Mouse (Mus musculus) hindbrain, embryonic 11.5 days (tissue): Measurements from ENCODE around the gene Gm32742. TPM values are rescaled to one million over a fixed set of nuclear protein-coding genes. Genes with fewer than 3 reads are reported as not detected.

Source experiments
- ATAC-seq: fragments of 200-750 bp; cut with Nextera tagmentation; 2 replicates; pipeline ENCODE4 v1.8.0; 2017; ENCODE audit warnings: mild to moderate bottlenecking, moderate TSS enrichment, moderate library complexity; ENCODE audit not compliant: low FRiP score
- DNase-seq: peaks from one replicate; pipeline ENCODE4 v3.0.0-alpha.2; 2015; ENCODE audit warnings: low spot score
- H3K27ac ChIP-seq: fragments of 300-500 bp; sonication (generic); 2 replicates; pipeline ENCODE4 v1.5.1; 2014; ENCODE audit warnings: mild to moderate bottlenecking, low read depth, low read length
- H3K27me3 ChIP-seq: fragments of 300-500 bp; sonication (generic); 2 replicates; pipeline ENCODE4 v1.6.1; 2014; ENCODE audit warnings: mild to moderate bottlenecking, low read length, moderate library complexity, mixed read lengths; ENCODE audit not compliant: control insufficient read depth, insufficient read depth
- H3K36me3 ChIP-seq: fragments of 300-500 bp; sonication (generic); 2 replicates; pipeline ENCODE4 v1.6.1; 2014; ENCODE audit warnings: mild to moderate bottlenecking, low read length, moderate library complexity, mixed read lengths; ENCODE audit not compliant: control insufficient read depth, insufficient read depth
- H3K4me1 ChIP-seq: fragments of 300-500 bp; sonication (generic); replicated peaks from 2 replicates; pipeline ENCODE4 v1.6.1; 2014; ENCODE audit warnings: low read length, mixed read lengths; ENCODE audit not compliant: control insufficient read depth, insufficient read depth
- H3K4me2 ChIP-seq: fragments of 300-500 bp; sonication (generic); replicated peaks from 2 replicates; pipeline ENCODE4 v1.6.1; 2014; ENCODE audit warnings: mild to moderate bottlenecking, low read depth, low read length
- H3K4me3 ChIP-seq: fragments of 300-500 bp; sonication (generic); 2 replicates; pipeline ENCODE4 v1.5.1; 2014; ENCODE audit warnings: low read depth, low read length
- H3K9ac ChIP-seq: fragments of 300-500 bp; sonication (generic); 2 replicates; pipeline ENCODE4 v1.6.1; 2014; ENCODE audit warnings: low read depth, low read length
- H3K9me3 ChIP-seq: fragments of 300-500 bp; sonication (generic); 2 replicates; pipeline ENCODE4 v1.6.1; 2016; ENCODE audit warnings: low read length; ENCODE audit not compliant: control insufficient read depth
- WGBS: fragments of 180-500 bp; shearing (Covaris S2); extraction: QIAGEN DNeasy Blood & Tissue Kit; methylation state at CpG from one replicate; pipeline ENCODE4 v1.1.7; 2014; 5-methylcytosine and 5-hydroxymethylcytosine counted together
- microRNA counts: library from miRNA; unstranded; fragments of <30 nt; microRNA quantifications from one replicate; lab custom pipeline; 2015
- polyA plus RNA-seq: library from polyadenylated mRNA; unstranded; fragments of >200 nt; fragmentation: Nextera tagmentation; extraction: Ambion mirVana; gene quantifications from 2 replicates; pipeline ENCODE4 v1.2.1, GENCODE M21; 2014

Gene Gm32742
- polyA plus RNA-seq, 1 experiment from 2014 or later: not detected

DNA sequence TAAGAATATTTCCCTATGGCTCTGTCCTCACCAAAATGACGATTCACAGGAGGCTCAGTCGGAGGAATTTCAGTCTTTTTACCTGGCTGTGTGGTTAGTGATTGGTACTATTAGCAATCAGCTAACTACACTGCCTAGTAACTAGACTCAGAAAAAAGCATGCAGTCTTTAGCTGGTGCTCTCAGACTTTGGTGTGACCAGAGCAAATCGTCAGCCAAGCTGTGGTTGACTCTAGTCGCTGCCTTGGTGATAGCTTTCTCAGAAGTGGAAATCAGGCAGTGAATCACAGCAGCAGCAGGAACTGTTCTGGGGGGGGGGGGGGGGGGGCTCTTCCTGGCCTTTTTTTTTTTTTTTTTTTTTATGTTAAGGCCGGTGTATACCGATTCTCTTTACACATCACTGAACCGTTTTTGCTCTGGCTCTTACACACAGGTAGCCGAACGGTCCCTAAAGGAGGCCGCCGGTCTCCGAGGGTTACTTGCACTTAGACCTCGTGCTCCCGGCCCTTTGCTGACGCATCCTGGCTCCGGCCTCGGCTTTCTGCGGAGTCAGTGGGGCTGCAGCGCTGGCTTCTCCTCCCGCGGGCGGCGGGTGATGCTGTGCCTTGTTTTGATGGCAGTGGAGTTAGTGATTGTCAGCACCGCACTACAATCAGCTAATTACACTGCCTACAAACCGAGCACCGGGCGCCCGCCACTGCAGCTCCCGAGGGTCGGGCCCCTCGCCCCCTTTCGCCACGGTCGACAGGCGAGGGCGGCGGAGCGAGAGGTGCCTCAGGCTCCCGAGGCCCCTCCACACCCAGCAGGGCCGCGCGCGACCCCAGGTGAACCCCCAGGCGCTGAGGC, 62.1 kb downstream of the Gm32742 start:
- Histone ChIP-seq H3K4me3 (peak overlapping the region; percentile 60), H3K9ac (peak overlapping the region; percentile 74), H3K27ac (no peak overlapping the region), H3K4me1 (peaks cover 4% of the 10 kb centered on the region; the same call in 1 of the 2 replicates), H3K4me2 (peak overlapping the region; percentile 100), H3K9me3 (no peaks in the 10 kb centered on the region), H3K36me3 (no peaks in the 10 kb centered on the region), H3K27me3 (0 out of 2 replicates have a peak, but pooled peaks cover 2% of the 10 kb centered on the region)
- 1% methylated on average over 44 of the region's 44 CpGs for WGBS
- ATAC-seq (peak; percentile 81), DNase-seq (peak; percentile 76)

- ATAC-seq (peak; percentile 77; the same call in 1 of the 2 replicates), DNase-seq (peak; percentile 85)
- Histone ChIP-seq H3K9ac (no peak within 1 kb of the TSS), H3K4me2 (peak within 1 kb of the TSS; percentile 100), H3K27me3 (0 out of 2 replicates have a peak, but pooled peaks cover 2% of the 10 kb centered on the region), H3K36me3 (no peaks in the 10 kb centered on the region), H3K27ac (no peak within 1 kb of the TSS), H3K9me3 (no peaks in the 10 kb centered on the region), H3K4me3 (peak within 1 kb of the TSS; percentile 60), H3K4me1 (peaks cover 4% of the 10 kb centered on the region; the same call in 1 of the 2 replicates)
- WGBS: 11% methylated on average over 27 of the region's 27 CpGs
Observed at GRCm38 (mm10) chr9:51101756-51102425, 63.4 kb downstream of the Gm32742 start, which contains the start of gene 4833427G06Rik. Gene 4833427G06Rik, minus strand, starts transcription at chr9:51102078.

- WGBS: 77% methylated on average over 2 of the region's 2 CpGs
- H3K27ac ChIP-seq: no peak overlapping the region
- H3K4me2 ChIP-seq: no peak overlapping the region
- H3K4me1 ChIP-seq: no peaks in the 10 kb centered on the region
- no peaks in the 10 kb centered on the region for H3K36me3 ChIP-seq
- no peak for DNase-seq
- no peak for ATAC-seq
- no peaks in the 10 kb centered on the region for H3K27me3 ChIP-seq
- no peak overlapping the region for H3K4me3 ChIP-seq
- no peak overlapping the region for H3K9ac ChIP-seq
- H3K9me3 ChIP-seq: no peaks in the 10 kb centered on the region
Observed at GRCm38 (mm10) chr9:51096306-51096705, 69.0 kb downstream of the Gm32742 start.

- Histone ChIP-seq H3K4me2 (no peak overlapping the region), H3K9ac (no peak overlapping the region), H3K4me3 (no peak overlapping the region), H3K36me3 (no peaks in the 10 kb centered on the region), H3K27ac (no peak overlapping the region), H3K4me1 (no peaks in the 10 kb centered on the region), H3K27me3 (no peaks in the 10 kb centered on the region), H3K9me3 (no peaks in the 10 kb centered on the region)
- 80% methylated on average over 5 of the region's 5 CpGs for WGBS
- no peak for DNase-seq
- no peak for ATAC-seq
Observed at GRCm38 (mm10) chr9:51093697-51094096, 71.6 kb downstream of the Gm32742 start.

DNA sequence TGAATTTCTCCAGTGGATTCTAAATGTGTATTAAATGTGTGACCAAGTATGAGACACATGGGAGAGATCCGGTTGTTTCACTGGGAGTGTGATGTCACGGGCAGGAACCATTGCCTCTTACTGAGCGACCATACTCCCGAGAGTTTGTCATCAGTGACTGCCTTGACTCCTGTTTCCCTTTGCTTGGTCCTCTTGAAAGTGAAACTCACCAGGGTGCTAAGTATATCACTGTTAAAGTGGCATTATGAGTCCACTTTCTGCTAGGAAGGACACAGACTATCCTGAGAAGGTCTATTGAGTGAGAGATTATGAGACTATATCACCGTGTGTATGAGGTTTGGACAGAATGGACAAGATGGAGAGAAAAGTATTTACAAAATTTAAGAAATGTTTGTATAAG, 83.7 kb downstream of the Gm32742 start:
- H3K4me1 ChIP-seq: 0 out of 2 replicates have a peak, but pooled peaks cover 2% of the 10 kb centered on the region
- H3K27ac ChIP-seq: no peak overlapping the region
- 88% methylated on average over 5 of the region's 5 CpGs for WGBS
- no peaks in the 10 kb centered on the region for H3K36me3 ChIP-seq
- H3K9me3 ChIP-seq: no peaks in the 10 kb centered on the region
- peaks cover 5% of the 10 kb centered on the region; the same call in 1 of the 2 replicates for H3K27me3 ChIP-seq
- H3K4me3 ChIP-seq: no peak overlapping the region
- no peak overlapping the region for H3K9ac ChIP-seq
- no peak for ATAC-seq
- no peak for DNase-seq
- no peak overlapping the region for H3K4me2 ChIP-seq

MicroRNAs encoded within 50 kb of the gene (microRNA counts, 519-probe panel; counts per million panel counts)
- not detected for microRNA mmu-miR-34b-3p (lab: Ali Mortazavi, UCI)
- microRNA mmu-miR-34b-5p (lab: Ali Mortazavi, UCI): not detected
- microRNA mmu-miR-34c (lab: Ali Mortazavi, UCI): not detected

Other genes with a start within 250 kb of the Gm32742 start
- 14.3 and 15.0 TPM in 2 replicates for gene Sik2, start 156.4 kb downstream of the Gm32742 start, polyA plus RNA-seq
- gene Btg4, start 104.6 kb downstream of the Gm32742 start, polyA plus RNA-seq: not detected in 2 replicates
- 1.0 and 1.6 TPM in 2 replicates for gene Layn, start 88.4 kb downstream of the Gm32742 start, polyA plus RNA-seq
- gene 4833427G06Rik, start 63.4 kb downstream of the Gm32742 start, polyA plus RNA-seq: 0.88 and 1.5 TPM in 2 replicates
- gene Pou2af1, start 48.2 kb upstream of the Gm32742 start, polyA plus RNA-seq: not detected in 2 replicates
- gene Colca2, start 113.1 kb upstream of the Gm32742 start, polyA plus RNA-seq: 1.6 and 1.8 TPM in 2 replicates
- gene 1810046K07Rik, start 163.4 kb upstream of the Gm32742 start, polyA plus RNA-seq: not detected in 2 replicates